Mouse (Mus musculus) ES-Bruce4 (cell line): ENCODE measurements around the gene Dydc1. TPM values are rescaled to one million over a fixed set of nuclear protein-coding genes. Genes with fewer than 3 reads are reported as not detected.
"Not testable (repeated sequence)": the region's sequence is repeated elsewhere in the genome, so short reads cannot be mapped to it uniquely, and the experiment has no call there.

ENCODE experiments used
- H3K27ac ChIP-seq: 2 replicates; pipeline ENCODE4 v1.5.1; 2012; ENCODE audit warnings: low read length, inconsistent platforms; ENCODE audit not compliant: insufficient read depth
- H3K27me3 ChIP-seq: 2 replicates; pipeline ENCODE4 v1.6.1; 2012; ENCODE audit warnings: mild to moderate bottlenecking, low read length, inconsistent platforms; ENCODE audit not compliant: control insufficient read depth, poor library complexity, insufficient read depth, severe bottlenecking
- H3K36me3 ChIP-seq: 2 replicates; pipeline ENCODE4 v1.6.1; 2012; ENCODE audit warnings: inconsistent platforms, mild to moderate bottlenecking, low read length, moderate library complexity; ENCODE audit not compliant: control insufficient read depth, poor library complexity, insufficient read depth, severe bottlenecking
- H3K4me1 ChIP-seq: one replicate; pipeline ENCODE4 v1.8.1; 2011; ENCODE audit warnings: low read length; ENCODE audit not compliant: control insufficient read depth, insufficient read depth
- H3K4me3 ChIP-seq: 2 replicates; pipeline ENCODE4 v1.5.1; 2011; ENCODE audit warnings: low read depth, mild to moderate bottlenecking, low read length
- H3K9ac ChIP-seq: 2 replicates; pipeline ENCODE4 v1.6.1; 2012; ENCODE audit warnings: low read depth, mild to moderate bottlenecking, inconsistent platforms; ENCODE audit not compliant: poor library complexity, severe bottlenecking
- H3K9me3 ChIP-seq: replicated peaks from 2 replicates; pipeline ENCODE4 v1.6.1; 2012; ENCODE audit warnings: mild to moderate bottlenecking, low read length, inconsistent platforms; ENCODE audit not compliant: control insufficient read depth, poor library complexity, insufficient read depth, severe bottlenecking
- CTCF ChIP-seq: IDR thresholded peaks from one replicate; pipeline ENCODE4 v1.8.1; 2011; ENCODE audit warnings: low read depth, low read length
- EP300 ChIP-seq: IDR thresholded peaks from 2 replicates; pipeline ENCODE4 v1.6.1; 2011; ENCODE audit warnings: low read depth, low read length; ENCODE audit not compliant: insufficient read depth
- POLR2A ChIP-seq: IDR thresholded peaks from one replicate; pipeline ENCODE4 v1.8.1; 2011; ENCODE audit warnings: low read length; ENCODE audit not compliant: insufficient read depth
- polyA plus RNA-seq: library from polyadenylated mRNA; stranded (reverse); fragments of >200 nt; gene quantifications from 2 replicates; pipeline ENCODE4 v1.2.4, GENCODE M21; 2011; ENCODE audit warnings: low read depth; ENCODE audit not compliant: missing spikeins, insufficient read depth, insufficient read length

Dydc1 gene
- polyA plus RNA-seq, 1 experiment: not detected

DNA sequence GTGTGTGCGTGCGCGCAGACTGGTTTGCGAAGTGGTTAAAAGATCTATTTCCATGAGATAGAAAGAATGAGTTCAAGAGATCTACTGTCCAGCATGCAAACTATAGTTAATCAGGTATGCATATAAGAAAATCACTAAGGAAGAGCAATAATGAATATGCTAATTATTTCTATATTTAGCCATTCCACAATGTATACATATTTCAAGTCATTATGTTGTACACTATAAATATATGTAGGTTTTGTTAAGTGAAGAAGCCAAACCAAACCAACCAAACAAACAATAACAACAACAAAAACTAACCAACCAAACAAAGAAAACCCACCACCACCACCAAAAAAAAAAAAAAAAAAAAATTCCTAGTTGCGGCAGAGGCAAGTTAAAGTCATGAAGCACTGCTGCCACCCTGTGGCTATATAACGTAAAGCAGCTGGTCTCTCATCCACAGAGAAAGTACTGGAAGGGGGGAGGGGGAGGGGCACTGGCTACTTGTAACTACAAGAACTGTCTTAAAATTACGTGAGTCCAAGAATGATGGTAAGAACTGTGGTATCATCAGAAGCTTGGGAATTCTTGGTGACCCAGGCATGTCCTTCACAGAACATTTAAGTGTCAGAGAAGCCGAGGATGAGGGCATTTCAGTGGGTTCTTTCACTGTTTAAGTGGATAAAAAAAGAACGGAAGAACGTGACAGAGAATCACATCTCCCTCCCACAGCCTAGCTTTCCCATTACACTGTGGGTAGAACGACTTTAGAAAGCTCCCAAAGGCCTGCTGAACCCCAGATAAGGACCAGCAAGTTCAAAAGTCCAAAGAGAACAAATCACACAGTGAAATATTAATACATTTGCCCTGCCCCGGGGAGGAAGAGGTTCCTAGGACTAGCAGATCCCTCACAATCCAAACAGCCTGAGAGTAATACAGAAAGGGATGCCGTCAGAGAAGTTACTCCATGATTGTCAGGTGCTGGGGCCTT is 39.3 kb upstream of the Dydc1 start:
- Histone ChIP-seq H3K9me3 (no peaks in the 10 kb centered on the region), H3K4me3 (no peak overlapping the region), H3K36me3 (no peaks in the 10 kb centered on the region), H3K4me1 (no peaks in the 10 kb centered on the region), H3K27me3 (no peaks in the 10 kb centered on the region), H3K27ac (no peak overlapping the region), H3K9ac (no peak overlapping the region)
- peak; percentile 42 for TF ChIP-seq CTCF
- no peak for TF ChIP-seq POLR2A

DNA sequence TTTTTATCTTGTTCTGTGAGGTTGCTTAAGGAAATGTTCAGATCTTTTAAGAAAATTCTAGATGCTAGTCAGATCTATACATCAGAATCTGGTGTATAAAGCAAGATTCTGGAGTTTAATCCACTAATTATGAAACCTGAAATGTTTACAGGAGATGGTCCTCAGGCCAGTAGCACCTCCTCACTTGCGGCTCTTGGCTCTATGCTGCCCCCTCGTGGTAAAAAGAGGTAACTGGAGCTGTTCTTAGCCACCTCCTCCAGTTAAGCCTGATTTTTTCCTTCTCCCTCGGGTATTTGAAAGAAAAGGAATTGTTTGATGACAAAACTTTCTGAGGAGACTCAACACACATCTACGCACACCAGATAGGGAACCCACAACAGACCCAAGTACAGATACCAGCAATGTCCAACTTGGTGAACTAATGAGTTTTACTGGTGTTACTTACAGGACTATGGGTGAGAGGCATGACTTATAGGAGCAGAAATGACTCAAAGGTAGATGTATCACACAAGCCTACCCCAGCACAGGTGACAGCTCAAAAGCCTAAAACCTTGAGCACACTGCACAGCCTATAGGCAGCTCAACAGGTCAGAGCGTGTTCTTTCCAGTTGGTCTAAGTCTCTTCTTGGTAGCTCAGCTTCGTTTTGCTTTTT is 37.4 kb upstream of the Dydc1 start:
- H3K27me3 ChIP-seq: no peaks in the 10 kb centered on the region
- H3K4me1 ChIP-seq: no peaks in the 10 kb centered on the region
- H3K36me3 ChIP-seq: no peaks in the 10 kb centered on the region
- no peak overlapping the region for H3K27ac ChIP-seq
- no peak overlapping the region for H3K9ac ChIP-seq
- no peaks in the 10 kb centered on the region for H3K9me3 ChIP-seq
- peak; percentile 85 for TF ChIP-seq CTCF
- no peak for TF ChIP-seq POLR2A
- no peak overlapping the region for H3K4me3 ChIP-seq

DNA sequence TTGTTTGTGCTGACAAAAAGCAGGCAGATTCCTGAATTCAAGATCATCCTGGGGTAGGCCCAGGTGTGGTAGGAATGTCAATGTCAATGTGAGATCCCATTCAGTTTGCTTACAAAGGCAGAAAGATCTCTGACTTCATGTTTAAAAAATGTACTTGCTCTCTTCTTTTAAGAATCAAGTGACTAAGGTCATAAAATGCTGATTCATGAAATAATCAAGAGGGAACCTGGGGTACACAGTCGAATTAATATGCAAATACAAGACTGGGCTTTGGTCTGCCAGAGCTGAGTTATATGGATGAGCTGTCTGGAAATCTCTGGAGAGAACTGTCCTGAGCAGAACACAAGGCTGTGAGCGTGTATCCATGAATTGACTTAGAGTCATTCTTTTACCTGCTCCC is 25.3 kb upstream of the Dydc1 start:
- Histone ChIP-seq H3K4me1 (no peaks in the 10 kb centered on the region), H3K36me3 (no peaks in the 10 kb centered on the region), H3K9ac (no peak overlapping the region), H3K27ac (no peak overlapping the region), H3K9me3 (peaks cover 4% of the 10 kb centered on the region; the same call in 1 of the 2 replicates), H3K27me3 (no peaks in the 10 kb centered on the region), H3K4me3 (no peak overlapping the region)
- TF ChIP-seq POLR2A: no peak

DNA sequence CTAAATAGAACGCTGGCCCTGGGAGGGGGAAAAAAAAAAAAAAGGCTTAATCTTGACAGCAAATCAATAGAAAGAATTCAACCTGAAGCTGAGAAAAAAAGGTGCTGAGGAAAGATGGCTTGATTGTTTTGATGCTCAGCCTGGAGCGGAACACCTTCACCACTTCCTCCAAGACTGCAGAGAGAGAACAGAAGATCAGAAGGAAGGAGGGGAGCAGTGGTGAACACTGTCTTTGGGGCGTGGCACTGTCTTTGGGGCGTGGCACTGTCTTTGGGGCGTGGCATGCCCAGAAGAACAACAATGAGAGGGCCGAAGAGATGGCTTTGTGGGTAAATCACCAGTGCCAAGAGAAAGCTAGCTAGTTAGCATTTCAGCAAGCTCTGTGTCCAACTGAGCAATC is 22.2 kb upstream of the Dydc1 start:
- Histone ChIP-seq H3K36me3 (no peaks in the 10 kb centered on the region), H3K4me3 (no peak overlapping the region), H3K9me3 (peaks cover 4% of the 10 kb centered on the region; the same call in 1 of the 2 replicates), H3K9ac (no peak overlapping the region), H3K27me3 (no peaks in the 10 kb centered on the region), H3K27ac (no peak overlapping the region), H3K4me1 (no peaks in the 10 kb centered on the region)
- no peak for TF ChIP-seq POLR2A
- TF ChIP-seq EP300: no peak
- no peak for TF ChIP-seq CTCF

DNA sequence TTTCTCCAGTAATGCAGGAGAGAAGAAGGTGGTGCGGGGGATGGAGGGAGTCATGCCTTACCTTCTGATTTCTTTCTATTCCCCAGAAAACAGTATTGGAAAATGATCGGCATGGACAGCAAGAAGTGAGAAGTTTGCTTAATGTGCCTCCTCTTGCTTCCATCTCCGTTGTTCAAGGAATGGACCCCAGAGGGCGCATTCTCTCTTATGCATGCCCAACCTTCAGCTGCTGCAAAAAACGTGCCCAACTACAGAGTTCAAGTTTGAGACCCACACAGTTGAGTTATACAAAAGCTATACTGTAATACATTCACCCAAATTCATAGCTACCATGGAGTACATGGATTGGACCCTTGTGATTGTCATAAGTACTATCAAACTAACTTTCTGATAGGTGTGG is 20.2 kb upstream of the Dydc1 start:
- H3K9me3 ChIP-seq: no peaks in the 10 kb centered on the region
- TF ChIP-seq CTCF (peak; percentile 6), EP300 (no peak), POLR2A (no peak)
- H3K4me3 ChIP-seq: no peak overlapping the region
- no peak overlapping the region for H3K9ac ChIP-seq
- H3K36me3 ChIP-seq: no peaks in the 10 kb centered on the region
- no peak overlapping the region for H3K27ac ChIP-seq
- H3K27me3 ChIP-seq: no peaks in the 10 kb centered on the region
- no peaks in the 10 kb centered on the region for H3K4me1 ChIP-seq

DNA sequence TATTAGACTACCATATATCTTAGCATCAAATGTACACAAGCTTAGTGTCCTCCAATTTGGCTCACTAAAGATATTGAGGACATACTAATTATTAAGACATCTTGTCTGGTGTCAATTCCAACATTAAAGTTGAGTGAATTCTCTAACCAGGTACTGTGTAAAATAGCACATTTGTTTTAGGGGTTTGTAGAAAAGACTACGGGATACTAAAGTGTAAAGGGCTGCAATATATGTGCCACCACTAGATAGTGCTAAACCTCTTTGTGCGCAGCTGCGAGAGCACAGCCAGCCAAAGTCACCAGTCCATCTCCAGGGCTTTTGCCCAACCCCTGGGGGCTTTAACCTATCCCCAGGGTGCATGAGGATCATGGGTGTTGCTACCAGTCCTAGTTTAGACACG is 19.5 kb upstream of the Dydc1 start:
- H3K27ac ChIP-seq, H3K4me1 ChIP-seq, H3K9me3 ChIP-seq, H3K9ac ChIP-seq, H3K4me3 ChIP-seq, H3K27me3 ChIP-seq, H3K36me3 ChIP-seq: not testable (repeated sequence)
